ENCODE assay signal across 12 mouse cellular contexts in the genomic region with DNA sequence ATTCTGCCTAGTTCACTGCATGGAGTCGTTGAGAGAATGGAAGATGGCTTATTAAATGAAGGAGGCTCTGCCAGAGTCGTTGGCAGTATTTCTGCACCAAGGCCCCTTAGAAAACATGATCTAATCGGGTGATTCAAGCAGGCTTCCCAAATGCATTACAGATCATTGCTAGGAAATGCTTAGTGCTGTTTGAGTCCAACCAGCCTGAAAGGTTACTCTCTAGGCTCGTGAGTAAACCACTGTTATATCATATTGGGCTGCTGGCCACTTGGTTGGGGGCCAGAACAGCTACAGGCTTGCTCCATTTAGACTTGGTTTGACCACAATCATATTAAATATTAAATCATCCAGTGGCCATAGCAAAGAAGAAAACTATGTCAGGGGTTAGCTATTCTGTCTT.
A peak's percentile ranks its signal among the peaks of the same experiment; 100 is the strongest.
DNase-seq lines count a peak whose midpoint lies in the region; ATAC-seq lines count a peak whose summit lies in the region.
"Had no signal": no experiment of that assay in that cellular context is flagged by ENCODE, and none has a peak within 500 bp of the region (broad histone marks: within the 10 kb centered on the region; RNA-seq: fewer than 3 reads in every experiment).

No protein-coding gene starts in this region.

- H3K4me2 ChIP-seq in heart, embryonic 11.5 days, result no peak overlapping the region
- no peak overlapping the region for H3K4me2 ChIP-seq in midbrain, embryonic 15.5 days
- H3K4me2 ChIP-seq: heart, embryonic 13.5 days had no signal

- no peaks in the 10 kb centered on the region for H3K27me3 ChIP-seq in heart, embryonic 11.5 days (ENCODE audit: control insufficient read depth, insufficient read depth, low read length)
- no peaks in the 10 kb centered on the region for H3K27me3 ChIP-seq in midbrain, embryonic 15.5 days (replicated peaks)
- H3K27me3 ChIP-seq: heart, embryonic 13.5 days had no signal

- no peak for ATAC-seq in heart, embryonic 11.5 days (replicated peaks; ENCODE audit: insufficient number of reproducible peaks, low FRiP score, low TSS enrichment)
- ATAC-seq in midbrain, embryonic 15.5 days (replicated peaks), result no peak
- ATAC-seq: CD4-positive, CD25-positive, alpha-beta regulatory T cell, adult 4 months; hindbrain, postnatal 0 days had no signal

- H3K4me3 ChIP-seq in heart, embryonic 11.5 days (ENCODE audit: low read depth, low read length), result no peak overlapping the region
- H3K4me3 ChIP-seq in midbrain, embryonic 15.5 days, result no peak overlapping the region
- H3K4me3 ChIP-seq: heart, embryonic 13.5 days had no signal

- 67% methylated on average over 4 of the region's 4 CpGs for WGBS in heart, embryonic 11.5 days (ENCODE audit: insufficient replicate concordance)
- WGBS in midbrain, embryonic 15.5 days, result 83% methylated on average over 4 of the region's 4 CpGs

- intact Hi-C loops in heart, postnatal 10 days (cut with DNase I), result no loop called here
- intact Hi-C loops in gastrocnemius, postnatal 36 days (cut with DNase I), result no loop called here
- intact Hi-C loops in left cerebral cortex, postnatal 14 days (cut with DNase I), result no loop called here

- H3K9me3 ChIP-seq in heart, embryonic 11.5 days (replicated peaks; ENCODE audit: control insufficient read depth, low read length), result no peaks in the 10 kb centered on the region
- H3K9me3 ChIP-seq in midbrain, embryonic 15.5 days, result no peaks in the 10 kb centered on the region

- no peaks in the 10 kb centered on the region for H3K4me1 ChIP-seq in heart, embryonic 11.5 days (ENCODE audit: control insufficient read depth, insufficient read depth, low read length)
- H3K4me1 ChIP-seq in midbrain, embryonic 15.5 days, result no peaks in the 10 kb centered on the region
- H3K4me1 ChIP-seq: heart, embryonic 13.5 days had no signal

- H3K36me3 ChIP-seq in heart, embryonic 11.5 days (ENCODE audit: control insufficient read depth, insufficient read depth, low read length), result no peaks in the 10 kb centered on the region
- no peaks in the 10 kb centered on the region for H3K36me3 ChIP-seq in midbrain, embryonic 15.5 days (replicated peaks)
- H3K36me3 ChIP-seq: heart, embryonic 13.5 days had no signal

- no peak overlapping the region for H3K9ac ChIP-seq in heart, embryonic 11.5 days (ENCODE audit: low read depth, low read length)
- H3K9ac ChIP-seq in midbrain, embryonic 15.5 days, result no peak overlapping the region
- H3K9ac ChIP-seq: heart, embryonic 13.5 days had no signal

- H3K27ac ChIP-seq in heart, embryonic 11.5 days (ENCODE audit: low read depth, low read length), result no peak overlapping the region
- H3K27ac ChIP-seq in midbrain, embryonic 15.5 days, result no peak overlapping the region
- H3K27ac ChIP-seq: heart, embryonic 13.5 days; hindbrain, postnatal 0 days had no signal

- DNase-seq in heart, postnatal 10 days, result peak; percentile 61 to 62
- DNase-seq in Muller cell, postnatal 12 days (ENCODE audit: inconsistent ontology term), result peak; percentile 92
- peak; percentile 73 for DNase-seq in adrenal gland, postnatal 14 days
- peak; percentile 62 to 76 for DNase-seq in gastrocnemius, postnatal 36 days
- no peak for DNase-seq in frontal cortex, postnatal 14 days (ENCODE audit: low spot score in 2 of 2)
- DNase-seq in left cerebral cortex, postnatal 14 days (ENCODE audit: low spot score in 2 of 2), result no peak
- DNase-seq: kidney, postnatal 25 days had no signal

Comparison
In these comparisons a context has a peak if more than half of its experiments do, and no peak if none do; other contexts are left out.
1. DNase-seq: peak in heart, postnatal 10 days (2 of 2), Muller cell, postnatal 12 days (single experiment), adrenal gland, postnatal 14 days (single experiment) and gastrocnemius, postnatal 36 days (2 of 2); none in frontal cortex, postnatal 14 days (0 of 2) and left cerebral cortex, postnatal 14 days (0 of 2).